Mouse (Mus musculus) forebrain, embryonic 12.5 days (tissue): ENCODE results near the gene Col4a4. TPM values are rescaled to one million over a fixed set of nuclear protein-coding genes. Genes with fewer than 3 reads are reported as not detected.

Source experiments
- ATAC-seq: fragments of 200-750 bp; cut with Nextera tagmentation; 2 replicates; pipeline ENCODE4 v1.8.0; 2017; ENCODE audit warnings: moderate TSS enrichment; ENCODE audit not compliant: low FRiP score
- H3K27ac ChIP-seq: fragments of 300-500 bp; sonication (generic); 2 replicates; pipeline ENCODE4 v1.5.1; 2016; ENCODE audit warnings: mild to moderate bottlenecking
- H3K27me3 ChIP-seq: fragments of 300-500 bp; sonication (generic); 2 replicates; pipeline ENCODE4 v1.6.1; 2016; ENCODE audit warnings: mild to moderate bottlenecking
- H3K36me3 ChIP-seq: fragments of 300-500 bp; sonication (generic); replicated peaks from 2 replicates; pipeline ENCODE4 v1.6.1; 2016; ENCODE audit warnings: mild to moderate bottlenecking
- H3K4me1 ChIP-seq: fragments of 300-500 bp; sonication (generic); 2 replicates; pipeline ENCODE4 v1.6.1; 2016
- H3K4me2 ChIP-seq: fragments of 300-500 bp; sonication (generic); 2 replicates; pipeline ENCODE4 v1.6.1; 2016; ENCODE audit warnings: mild to moderate bottlenecking, moderate library complexity
- H3K4me3 ChIP-seq: fragments of 300-500 bp; sonication (generic); replicated peaks from 2 replicates; pipeline ENCODE4 v1.5.1; 2016; ENCODE audit warnings: mild to moderate bottlenecking
- H3K9ac ChIP-seq: fragments of 300-500 bp; sonication (generic); 2 replicates; pipeline ENCODE4 v1.6.1; 2016; ENCODE audit warnings: mild to moderate bottlenecking
- H3K9me3 ChIP-seq: fragments of 300-500 bp; sonication (generic); 2 replicates; pipeline ENCODE4 v1.6.1; 2016
- WGBS: fragments of 180-500 bp; shearing (Covaris S2); methylation state at CpG from one replicate; pipeline ENCODE4 v1.1.7; 2016; 5-methylcytosine and 5-hydroxymethylcytosine counted together
- polyA plus RNA-seq: library from polyadenylated mRNA; unstranded; fragments of >200 nt; fragmentation: Nextera tagmentation; extraction: Ambion mirVana; gene quantifications from 2 replicates; pipeline ENCODE4 v1.2.1, GENCODE M21; 2016

Gene Col4a4
- polyA plus RNA-seq, 1 experiment from 2014 or later: 0.17 TPM

DNA sequence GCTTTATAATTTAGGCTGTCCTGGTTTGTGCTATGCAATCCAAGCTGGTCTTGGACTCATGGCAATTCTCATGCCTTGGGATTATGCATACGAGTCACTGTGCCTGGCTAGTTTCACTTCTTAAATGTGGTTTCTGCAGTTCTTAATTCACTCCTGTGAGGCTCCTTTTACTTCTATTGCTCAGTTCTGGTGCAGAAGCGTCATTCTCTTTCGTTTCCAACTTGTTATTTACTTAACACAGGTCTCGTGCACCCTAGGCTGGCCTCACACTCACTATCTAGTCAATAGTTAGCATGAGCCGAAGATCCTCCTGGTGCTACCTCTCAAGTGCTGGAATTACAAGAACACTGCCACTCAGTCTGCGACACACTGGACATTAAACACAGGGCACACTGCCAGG lies 117.8 kb downstream of the Col4a4 start:
- Histone ChIP-seq H3K9me3 (no peaks in the 10 kb centered on the region), H3K4me2 (no peak overlapping the region), H3K27ac (no peak overlapping the region), H3K4me1 (peaks cover 7% of the 10 kb centered on the region; the same call in 1 of the 2 replicates), H3K9ac (no peak overlapping the region), H3K36me3 (no peaks in the 10 kb centered on the region), H3K4me3 (no peak overlapping the region), H3K27me3 (no peaks in the 10 kb centered on the region)
- WGBS: 86% methylated on average over 6 of the region's 6 CpGs
- ATAC-seq: no peak

DNA sequence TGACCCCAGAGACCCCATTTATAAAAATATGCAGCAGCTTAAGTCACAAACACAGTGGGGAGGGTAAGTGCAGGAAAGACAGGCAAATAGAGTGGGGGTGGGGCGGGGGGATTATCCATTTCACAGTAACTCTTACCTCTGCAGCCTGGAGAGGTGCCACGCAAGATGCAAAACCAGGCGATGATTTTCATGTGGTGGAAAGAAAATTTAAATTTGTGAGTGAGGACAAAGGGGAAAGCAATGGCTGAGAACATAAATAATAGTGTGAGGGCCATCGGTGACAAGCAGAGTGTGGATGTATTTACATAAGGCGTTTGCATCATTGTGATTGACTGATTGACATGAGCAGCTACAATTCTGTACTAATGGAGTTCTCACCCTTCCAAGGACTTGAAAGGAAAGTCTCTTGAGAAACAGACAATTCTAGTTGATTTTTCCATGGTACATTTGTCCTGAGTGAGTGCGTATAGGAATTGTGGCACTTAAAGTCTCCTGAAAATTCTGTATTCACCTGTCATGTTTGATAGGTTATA lies 121.3 kb downstream of the Col4a4 start:
- ATAC-seq: peak; percentile 68; the same call in 1 of the 2 replicates
- peaks cover 7% of the 10 kb centered on the region; the same call in 1 of the 2 replicates for H3K4me1 ChIP-seq
- WGBS: 50% methylated on average over 6 of the region's 6 CpGs
- H3K27ac ChIP-seq: no peak overlapping the region
- no peak overlapping the region for H3K4me3 ChIP-seq
- no peaks in the 10 kb centered on the region for H3K27me3 ChIP-seq
- H3K4me2 ChIP-seq: no peak overlapping the region
- no peaks in the 10 kb centered on the region for H3K36me3 ChIP-seq
- H3K9ac ChIP-seq: no peak overlapping the region
- no peaks in the 10 kb centered on the region for H3K9me3 ChIP-seq

DNA sequence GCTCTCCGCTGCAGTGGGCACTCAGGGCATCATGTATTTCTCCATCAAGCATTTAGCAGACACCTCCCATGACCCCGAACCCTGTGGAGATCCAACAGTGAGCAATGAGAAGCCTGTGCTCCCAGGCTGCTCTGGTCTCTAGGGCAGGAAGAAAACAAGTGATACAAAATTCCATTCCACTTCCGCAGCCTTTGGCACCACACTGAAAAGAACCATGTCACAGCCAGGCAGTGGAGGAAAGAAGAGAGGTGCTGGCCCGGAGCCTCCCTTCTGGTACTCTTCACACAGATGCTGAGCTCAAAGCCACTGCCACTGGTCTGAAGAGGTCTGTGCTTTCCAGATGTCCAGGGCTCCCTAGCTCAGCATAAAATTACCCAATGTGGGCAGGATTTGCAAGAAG lies 125.6 kb downstream of the Col4a4 start:
- H3K4me1 ChIP-seq: peaks cover 7% of the 10 kb centered on the region; the same call in 1 of the 2 replicates
- H3K27me3 ChIP-seq: 0 out of 2 replicates have a peak, but pooled peaks cover 3% of the 10 kb centered on the region
- H3K27ac ChIP-seq: no peak overlapping the region
- H3K4me2 ChIP-seq: no peak overlapping the region
- no peaks in the 10 kb centered on the region for H3K9me3 ChIP-seq
- WGBS: 86% methylated on average over 4 of the region's 4 CpGs
- H3K36me3 ChIP-seq: no peaks in the 10 kb centered on the region
- ATAC-seq: no peak
- H3K4me3 ChIP-seq: no peak overlapping the region
- no peak overlapping the region for H3K9ac ChIP-seq

DNA sequence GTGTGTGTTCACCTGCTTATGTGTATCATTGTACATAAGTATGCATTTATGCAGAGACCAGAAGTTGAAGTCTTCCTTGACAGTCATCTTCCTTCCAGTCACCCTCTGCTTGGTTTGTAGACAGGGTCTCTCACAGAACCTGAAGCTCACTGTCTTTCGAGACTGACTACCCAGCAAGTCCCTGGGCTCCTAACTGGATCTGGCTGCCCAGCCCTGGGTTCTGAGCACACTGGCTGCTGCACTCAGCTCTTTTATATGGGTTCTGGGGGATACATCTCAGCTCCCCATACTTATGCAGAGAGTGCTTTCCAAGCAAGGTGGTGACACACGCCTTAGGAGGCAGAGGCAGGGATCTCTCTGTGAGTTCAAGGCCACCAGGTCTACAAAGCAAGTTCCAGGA lies 126.7 kb downstream of the Col4a4 start:
- 89% methylated on average over 2 of the region's 2 CpGs for WGBS
- no peak for ATAC-seq
- H3K36me3 ChIP-seq: no peaks in the 10 kb centered on the region
- no peaks in the 10 kb centered on the region for H3K9me3 ChIP-seq
- 0 out of 2 replicates have a peak, but pooled peaks cover 3% of the 10 kb centered on the region for H3K27me3 ChIP-seq
- no peak overlapping the region for H3K9ac ChIP-seq
- no peak overlapping the region for H3K4me3 ChIP-seq
- no peak overlapping the region for H3K27ac ChIP-seq
- no peaks in the 10 kb centered on the region for H3K4me1 ChIP-seq
- H3K4me2 ChIP-seq: no peak overlapping the region

DNA sequence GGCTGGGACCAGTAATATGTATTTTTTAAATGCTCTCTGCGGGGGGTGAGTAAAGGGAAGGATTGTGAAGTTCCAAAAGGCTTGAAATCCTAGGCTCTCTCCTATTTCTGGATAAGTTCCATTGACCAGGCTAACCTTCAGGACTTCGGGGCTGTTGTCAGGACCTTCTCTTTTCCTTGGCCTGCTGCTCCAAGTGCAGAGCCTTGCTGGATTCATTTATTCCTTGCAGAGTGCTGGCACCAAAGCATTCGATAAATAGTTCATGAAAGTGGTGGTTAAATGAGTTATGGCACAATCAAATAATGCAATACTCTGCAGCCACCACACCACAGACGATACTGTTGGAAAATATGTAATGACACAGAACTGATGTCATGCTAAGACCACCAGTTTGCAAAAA lies 127.3 kb downstream of the Col4a4 start:
- Histone ChIP-seq H3K4me1 (no peaks in the 10 kb centered on the region), H3K9ac (no peak overlapping the region), H3K36me3 (no peaks in the 10 kb centered on the region), H3K9me3 (no peaks in the 10 kb centered on the region), H3K4me2 (no peak overlapping the region), H3K27ac (no peak overlapping the region), H3K27me3 (0 out of 2 replicates have a peak, but pooled peaks cover 3% of the 10 kb centered on the region), H3K4me3 (no peak overlapping the region)
- ATAC-seq: no peak
- WGBS: 89% methylated on average over 4 of the region's 4 CpGs

DNA sequence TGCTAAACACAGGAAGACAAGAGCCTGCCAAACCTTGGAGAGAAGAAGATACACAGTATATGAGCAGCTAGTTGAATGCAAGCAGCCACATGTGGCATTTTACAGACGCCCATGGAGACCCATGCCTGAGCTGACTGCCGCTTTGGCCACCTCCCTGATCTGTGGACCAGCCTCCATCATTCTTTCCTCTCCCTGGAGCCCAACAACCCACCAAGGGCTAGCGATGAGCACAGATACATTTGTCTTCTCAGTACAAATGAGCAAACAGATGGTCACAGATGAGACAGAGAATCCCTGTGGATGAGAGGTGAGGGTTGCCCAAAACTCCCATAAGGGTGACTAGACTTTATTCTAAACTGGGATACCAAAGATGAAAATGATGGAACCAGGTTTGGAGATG lies 132.6 kb downstream of the Col4a4 start:
- H3K9ac ChIP-seq: no peak overlapping the region
- H3K9me3 ChIP-seq: no peaks in the 10 kb centered on the region
- H3K36me3 ChIP-seq: no peaks in the 10 kb centered on the region
- 89% methylated on average over 3 of the region's 3 CpGs for WGBS
- H3K4me3 ChIP-seq: no peak overlapping the region
- H3K27ac ChIP-seq: no peak overlapping the region
- peaks cover 9% of the 10 kb centered on the region for H3K4me1 ChIP-seq
- no peak overlapping the region for H3K4me2 ChIP-seq
- no peak for ATAC-seq
- H3K27me3 ChIP-seq: 0 out of 2 replicates have a peak, but pooled peaks cover 3% of the 10 kb centered on the region

- no peak overlapping the region for H3K4me3 ChIP-seq
- H3K27ac ChIP-seq: peak overlapping the region; percentile 27; the same call in 1 of the 2 replicates
- no peak overlapping the region for H3K4me2 ChIP-seq
- no peaks in the 10 kb centered on the region for H3K36me3 ChIP-seq
- no peaks in the 10 kb centered on the region for H3K27me3 ChIP-seq
- peaks cover 9% of the 10 kb centered on the region for H3K4me1 ChIP-seq
- H3K9ac ChIP-seq: no peak overlapping the region
- 15% methylated on average over 6 of the region's 6 CpGs for WGBS
- H3K9me3 ChIP-seq: no peaks in the 10 kb centered on the region
- ATAC-seq: peak; percentile 87
Observed at GRCm38 (mm10) chr1:82451927-82452651, 134.6 kb downstream of the Col4a4 start.

- Histone ChIP-seq H3K36me3 (no peaks in the 10 kb centered on the region), H3K27ac (no peak overlapping the region), H3K9ac (no peak overlapping the region), H3K9me3 (no peaks in the 10 kb centered on the region), H3K4me1 (peaks cover 9% of the 10 kb centered on the region), H3K4me3 (no peak overlapping the region), H3K27me3 (no peaks in the 10 kb centered on the region), H3K4me2 (no peak overlapping the region)
- 83% methylated on average over 4 of the region's 4 CpGs for WGBS
- no peak for ATAC-seq
Observed at GRCm38 (mm10) chr1:82449851-82450250, 136.8 kb downstream of the Col4a4 start.

DNA sequence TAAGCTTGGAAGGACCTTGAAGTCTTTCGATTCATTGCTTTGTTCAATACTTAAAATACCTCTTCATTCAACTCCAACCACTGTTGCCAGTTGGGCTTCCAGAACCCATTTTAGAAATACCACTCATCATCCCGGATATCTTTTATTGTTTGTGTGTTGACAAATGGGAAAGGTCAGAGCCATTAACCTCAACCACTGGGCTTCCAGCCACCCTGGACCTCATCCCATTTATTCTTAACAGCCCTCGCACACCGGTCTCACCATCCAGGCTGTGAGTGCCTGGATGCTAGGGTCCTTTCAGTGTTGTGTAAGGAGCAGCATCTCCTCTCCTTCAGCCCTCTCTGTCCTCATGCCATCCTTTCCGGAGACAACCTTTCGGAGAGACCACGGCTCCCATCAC lies 140.6 kb downstream of the Col4a4 start:
- Histone ChIP-seq H3K4me2 (no peak overlapping the region), H3K9ac (no peak overlapping the region), H3K9me3 (no peaks in the 10 kb centered on the region), H3K4me3 (no peak overlapping the region), H3K4me1 (no peaks in the 10 kb centered on the region), H3K27ac (no peak overlapping the region), H3K27me3 (no peaks in the 10 kb centered on the region), H3K36me3 (no peaks in the 10 kb centered on the region)
- no peak for ATAC-seq
- 89% methylated on average over 7 of the region's 7 CpGs for WGBS

DNA sequence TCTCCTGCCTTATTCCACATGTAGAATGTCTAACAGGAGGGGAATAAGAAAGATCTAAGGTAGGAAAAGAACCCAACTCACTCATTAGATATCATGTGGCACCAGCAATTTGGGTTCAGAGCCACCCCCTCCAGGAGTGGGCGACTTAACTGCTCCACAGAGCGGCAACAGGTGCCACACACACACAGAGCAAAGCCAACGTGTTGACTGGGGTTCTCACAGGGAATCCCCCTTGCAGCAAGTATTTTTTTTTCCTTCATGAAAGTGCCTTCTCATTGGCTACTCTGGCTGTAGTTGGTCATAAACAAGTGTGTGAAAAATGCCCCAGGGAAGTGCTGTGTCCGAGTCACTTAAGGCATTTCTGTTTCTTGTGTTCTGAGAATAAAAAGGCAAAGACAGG lies 143.1 kb downstream of the Col4a4 start:
- Histone ChIP-seq H3K9me3 (no peaks in the 10 kb centered on the region), H3K36me3 (no peaks in the 10 kb centered on the region), H3K27me3 (no peaks in the 10 kb centered on the region), H3K4me2 (no peak overlapping the region), H3K4me1 (no peaks in the 10 kb centered on the region), H3K9ac (no peak overlapping the region), H3K27ac (no peak overlapping the region), H3K4me3 (no peak overlapping the region)
- WGBS: 80% methylated on average over 4 of the region's 4 CpGs
- ATAC-seq: no peak

DNA sequence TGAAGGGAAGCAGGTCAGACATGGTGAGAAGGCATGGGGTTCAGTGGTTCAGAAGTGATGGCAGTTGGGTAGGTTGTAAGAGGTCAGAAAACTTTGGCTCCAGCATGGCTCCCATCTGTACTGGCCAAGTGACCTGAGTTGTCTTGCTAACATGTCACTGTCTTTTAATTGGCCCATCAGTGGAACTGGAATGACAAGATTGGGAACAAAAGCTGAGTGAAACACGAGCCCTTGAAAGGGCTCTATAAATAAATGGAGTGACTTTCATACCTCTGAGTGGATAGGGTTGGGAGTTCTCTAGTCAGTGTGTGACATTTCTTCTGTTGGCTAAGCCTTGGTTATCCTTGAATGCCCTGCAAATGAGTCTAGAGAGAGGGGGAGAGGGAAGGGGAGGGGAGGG lies 146.5 kb downstream of the Col4a4 start:
- Histone ChIP-seq H3K36me3 (no peaks in the 10 kb centered on the region), H3K4me1 (no peaks in the 10 kb centered on the region), H3K4me3 (no peak overlapping the region), H3K9ac (no peak overlapping the region), H3K27me3 (no peaks in the 10 kb centered on the region), H3K4me2 (no peak overlapping the region), H3K9me3 (no peaks in the 10 kb centered on the region), H3K27ac (no peak overlapping the region)
- ATAC-seq: no peak
- 52% methylated on average over 1 of the region's 1 CpGs for WGBS

DNA sequence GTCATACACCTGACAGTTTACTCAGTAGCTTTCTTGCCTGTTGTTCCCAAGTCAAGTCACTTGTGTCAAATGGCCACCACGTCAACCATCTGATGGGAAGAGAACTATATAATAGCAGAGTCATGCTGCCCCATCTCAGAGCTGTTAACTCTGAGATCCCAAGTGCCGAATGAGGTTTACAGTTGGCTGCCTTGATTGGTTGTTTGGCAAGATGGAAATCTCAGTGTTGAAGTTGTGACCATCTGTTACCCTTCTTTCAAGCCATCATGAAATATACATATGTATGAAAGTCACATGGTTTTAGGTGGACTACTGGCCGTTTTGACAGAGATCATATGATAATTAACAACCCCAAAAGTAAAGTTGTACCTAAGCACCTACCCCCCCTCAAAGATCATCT lies 149.4 kb downstream of the Col4a4 start:
- ATAC-seq: no peak
- no peaks in the 10 kb centered on the region for H3K36me3 ChIP-seq
- WGBS: 71% methylated on average over 3 of the region's 3 CpGs
- no peak overlapping the region for H3K4me2 ChIP-seq
- H3K27me3 ChIP-seq: no peaks in the 10 kb centered on the region
- H3K27ac ChIP-seq: no peak overlapping the region
- no peaks in the 10 kb centered on the region for H3K9me3 ChIP-seq
- peaks cover 4% of the 10 kb centered on the region for H3K4me1 ChIP-seq
- no peak overlapping the region for H3K9ac ChIP-seq
- no peak overlapping the region for H3K4me3 ChIP-seq

- 78% methylated on average over 5 of the region's 5 CpGs for WGBS
- no peaks in the 10 kb centered on the region for H3K36me3 ChIP-seq
- ATAC-seq: peak; percentile 37; the same call in 1 of the 2 replicates
- H3K9me3 ChIP-seq: no peaks in the 10 kb centered on the region
- no peak overlapping the region for H3K4me2 ChIP-seq
- no peak overlapping the region for H3K27ac ChIP-seq
- peaks cover 4% of the 10 kb centered on the region for H3K4me1 ChIP-seq
- no peak overlapping the region for H3K9ac ChIP-seq
- H3K27me3 ChIP-seq: no peaks in the 10 kb centered on the region
- H3K4me3 ChIP-seq: no peak overlapping the region
Observed at GRCm38 (mm10) chr1:82433649-82434005, 153.0 kb downstream of the Col4a4 start.
